Mouse (Mus musculus) olfactory bulb, adult 2 months (tissue): Measurements from ENCODE around the gene Higd2a.

Experiments used
- CTCF ChIP-seq: fragments of 200-500 bp; IDR thresholded peaks from 2 replicates; pipeline ENCODE4 v1.5.1; 2012; ENCODE audit warnings: low read depth, mild to moderate bottlenecking, low read length, moderate library complexity; ENCODE audit not compliant: insufficient read depth
- POLR2A ChIP-seq: fragments of 200-500 bp; IDR thresholded peaks from 2 replicates; pipeline ENCODE4 v1.6.1; 2012; ENCODE audit warnings: mild to moderate bottlenecking, low read depth, low read length, moderate library complexity; ENCODE audit not compliant: insufficient read depth

- no peak for TF ChIP-seq POLR2A
- no peak for TF ChIP-seq CTCF
Observed at GRCm38 (mm10) chr13:54593617-54594016, 3.6 kb downstream of the Higd2a start.
